Mouse (Mus musculus) gastrocnemius, postnatal 14 days (tissue): ENCODE results near the gene Pde4d. TPM values are rescaled to one million over a fixed set of nuclear protein-coding genes. Genes with fewer than 3 reads are reported as not detected.

ENCODE experiments used
- DNase-seq: peaks from one replicate; pipeline ENCODE4 v3.0.0; 2021; ENCODE audit warnings: mixed read lengths
- intact Hi-C: fragments of 180-260 bp; cut with DNase I; formaldehyde crosslinking; loops from one replicate; pipeline ENCODE4 v1.15.1; 2025; ENCODE audit warnings: low total_unique reads
- total RNA-seq, 2 experiments: library from RNA; stranded (reverse); gene quantifications; 2 replicates each; pipeline ENCODE4 v1.2.3; 2021

Pde4d gene
- total RNA-seq, 2 experiments from 2014 or later = 91.2 to 126 TPM

DNA sequence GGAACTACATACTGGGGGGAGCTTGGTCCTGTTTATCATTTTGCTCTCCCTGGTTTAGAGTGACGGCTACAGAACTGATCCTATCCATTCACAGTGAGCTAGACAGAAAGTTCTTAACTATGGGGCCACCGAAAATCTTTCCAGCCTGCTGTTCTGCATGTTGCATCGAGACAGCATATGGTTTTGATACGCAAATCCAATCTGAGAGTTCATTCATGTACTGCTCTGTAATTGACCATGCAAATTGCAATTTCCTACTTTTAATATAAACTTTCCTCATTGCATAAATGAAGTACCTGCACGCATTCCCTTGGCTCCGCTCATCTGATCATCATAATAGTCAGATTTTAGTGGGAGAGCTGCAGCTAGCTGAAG, 1196.1 kb downstream of the Pde4d start:
- intact Hi-C loops = no loop called here
- DNase-seq = no peak

DNA sequence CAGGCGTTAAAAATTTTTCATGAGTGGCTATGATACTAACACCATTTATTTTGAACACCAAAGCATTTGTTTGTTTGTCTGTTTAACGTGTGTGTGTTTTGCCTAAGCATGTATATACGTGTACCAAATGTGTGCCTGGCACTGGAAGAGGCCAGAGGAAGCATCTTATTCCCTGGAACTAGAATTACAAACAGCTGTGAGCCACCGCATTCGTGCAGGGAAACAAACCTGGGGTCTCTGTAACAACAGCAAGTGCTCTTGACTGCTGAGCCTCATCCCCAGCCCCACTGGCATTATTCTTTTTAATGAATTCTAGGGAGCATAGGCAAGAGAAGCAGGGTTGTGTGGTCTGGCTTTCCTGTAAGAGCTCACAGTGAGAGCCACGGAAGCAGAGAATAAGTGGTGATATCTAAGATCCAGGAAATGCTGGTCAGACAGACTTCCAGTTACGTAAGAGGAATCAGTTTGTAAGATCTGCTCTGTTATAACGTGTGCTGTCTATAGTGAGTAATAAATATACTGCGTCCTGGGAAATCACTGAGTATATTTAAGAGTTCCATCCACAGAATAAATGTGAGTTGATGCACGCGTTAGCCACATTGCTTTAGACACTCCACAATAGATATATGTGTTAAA, 1197.0 kb downstream of the Pde4d start:
- DNase-seq = no peak
- intact Hi-C loops = no loop called here

DNA sequence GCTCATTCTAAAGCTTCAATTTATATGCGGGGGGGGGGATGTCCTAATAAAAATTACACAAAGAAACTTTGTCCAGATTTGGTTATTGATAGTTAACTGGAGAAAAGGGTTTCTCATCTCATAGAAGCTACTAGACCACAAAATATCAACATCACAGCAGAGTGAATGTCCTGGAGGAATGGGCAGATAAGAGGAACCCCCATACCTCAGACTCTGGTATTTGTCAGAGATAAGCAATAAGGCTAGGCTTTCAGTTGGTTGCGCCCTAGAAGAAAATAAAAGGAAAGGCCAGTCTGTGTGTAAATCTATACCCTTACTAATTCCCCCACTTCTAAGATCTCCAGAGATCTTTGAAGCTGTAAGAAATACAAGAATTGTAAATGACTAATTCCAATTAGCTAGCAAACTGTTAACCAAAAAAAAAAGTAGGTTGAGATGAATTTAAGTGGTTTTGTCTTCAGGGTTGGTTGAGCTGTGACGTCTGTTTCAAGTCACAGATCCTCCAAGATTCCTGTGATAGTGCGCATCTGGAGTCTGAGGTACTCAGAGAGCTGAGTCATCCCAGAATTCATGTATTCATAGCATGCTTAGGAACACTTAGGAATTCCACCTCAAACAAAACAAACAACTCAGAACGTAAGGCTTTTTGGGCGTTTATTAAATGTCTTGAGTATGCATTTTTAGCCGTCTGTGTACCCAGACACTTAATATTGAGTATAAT, 1197.9 kb downstream of the Pde4d start:
- intact Hi-C loops = no loop called here
- DNase-seq = no peak

- intact Hi-C loops = no loop called here
These were observed 1198.6 kb downstream of the Pde4d start for GRCm38 (mm10) chr13:109648311-109648710.

GRCm38 (mm10) chr13:109651790-109652605, 1202.2 kb downstream of the Pde4d start:
- DNase-seq = no peak
- intact Hi-C loops = no loop called here

More at GRCm38 (mm10) chr13:109648311-109648710, 1198.6 kb downstream of the Pde4d start:
- DNase-seq = no peak

- intact Hi-C loops = no loop called here
- no peak for DNase-seq
These were observed 1202.9 kb downstream of the Pde4d start for GRCm38 (mm10) chr13:109652631-109653030.

DNA sequence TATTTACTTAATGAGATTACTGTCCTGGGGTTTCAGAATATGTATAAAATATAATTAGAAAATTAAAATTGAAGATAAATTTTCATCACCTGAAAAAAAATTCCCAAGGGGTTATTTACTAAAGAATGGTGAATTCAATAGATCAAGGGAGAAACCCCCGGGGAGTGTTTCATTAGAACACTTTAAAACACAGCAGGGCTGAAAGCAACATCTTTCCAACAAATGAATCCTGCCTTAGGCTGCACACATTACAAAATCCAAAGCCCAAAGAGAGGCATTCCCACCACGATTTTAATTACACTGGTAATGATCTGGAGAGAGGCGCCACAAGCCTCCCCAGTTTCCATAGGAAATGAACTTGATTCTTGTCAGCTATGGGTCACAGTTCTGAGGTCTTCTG, 1205.6 kb downstream of the Pde4d start:
- DNase-seq = no peak
- intact Hi-C loops = no loop called here

GRCm38 (mm10) chr13:109659103-109659502, 1209.4 kb downstream of the Pde4d start:
- intact Hi-C loops = no loop called here
- DNase-seq = no peak

GRCm38 (mm10) chr13:109661345-109661744, 1211.6 kb downstream of the Pde4d start:
- intact Hi-C loops = no loop called here
- no peak for DNase-seq

GRCm38 (mm10) chr13:109662099-109662498, 1212.4 kb downstream of the Pde4d start:
- intact Hi-C loops = no loop called here
- DNase-seq = no peak

DNA sequence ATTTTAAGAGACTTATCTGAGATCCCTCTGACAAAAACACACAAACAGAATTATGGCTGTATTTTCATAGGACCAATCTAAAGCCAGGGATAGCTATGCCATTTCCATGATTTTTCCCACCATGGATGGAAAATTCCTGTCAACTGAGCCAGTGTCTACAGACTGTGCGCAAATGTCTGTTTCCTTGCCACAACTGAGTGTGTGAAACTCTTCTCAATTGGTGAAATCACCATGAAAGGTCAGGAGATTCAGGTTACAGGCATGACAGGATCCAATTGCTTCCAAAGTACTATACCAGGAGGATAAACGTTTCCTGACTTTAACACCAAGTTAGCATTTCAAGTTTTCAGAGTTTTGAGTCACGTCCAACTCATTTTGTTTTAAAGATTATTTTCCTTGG, 1213.0 kb downstream of the Pde4d start:
- no peak for DNase-seq
- intact Hi-C loops = no loop called here

GRCm38 (mm10) chr13:109664956-109665802, 1215.4 kb downstream of the Pde4d start:
- DNase-seq = no peak
- intact Hi-C loops = loop anchor here (5.0 kb wide), 1 partner anchor 43 kb away; no protein-coding TSS in a partner anchor

DNA sequence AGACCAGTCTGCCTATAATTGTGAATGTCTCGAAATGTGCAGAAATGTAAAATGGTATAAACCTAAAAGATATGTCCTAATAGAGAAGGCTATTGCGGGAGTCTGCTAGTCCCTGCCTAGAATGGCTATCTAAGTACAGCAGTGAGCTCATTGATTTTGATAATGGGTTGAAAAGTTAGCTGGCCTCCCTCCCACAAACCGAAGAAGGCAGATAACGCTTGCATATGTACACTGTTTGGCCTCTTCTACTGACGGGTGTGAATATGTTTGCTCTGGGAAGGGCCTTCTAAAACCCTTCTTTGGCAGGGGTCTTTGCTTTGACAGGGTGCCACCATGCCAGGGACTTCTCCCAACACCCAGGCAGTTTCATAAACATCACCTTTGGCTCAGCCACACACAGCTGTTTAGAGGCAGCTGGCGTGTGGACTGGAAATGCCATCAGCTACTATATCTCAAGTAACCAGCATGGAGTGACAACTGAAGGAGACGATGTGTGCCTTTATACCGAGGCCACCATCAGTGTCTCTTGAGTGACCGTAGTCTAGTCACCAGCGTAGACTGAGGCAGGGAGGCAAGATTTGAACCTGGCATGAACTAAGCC, 1216.2 kb downstream of the Pde4d start:
- DNase-seq = no peak
- intact Hi-C loops = loop anchor here (5.0 kb wide), 1 partner anchor 44 kb away; no protein-coding TSS in a partner anchor

DNA sequence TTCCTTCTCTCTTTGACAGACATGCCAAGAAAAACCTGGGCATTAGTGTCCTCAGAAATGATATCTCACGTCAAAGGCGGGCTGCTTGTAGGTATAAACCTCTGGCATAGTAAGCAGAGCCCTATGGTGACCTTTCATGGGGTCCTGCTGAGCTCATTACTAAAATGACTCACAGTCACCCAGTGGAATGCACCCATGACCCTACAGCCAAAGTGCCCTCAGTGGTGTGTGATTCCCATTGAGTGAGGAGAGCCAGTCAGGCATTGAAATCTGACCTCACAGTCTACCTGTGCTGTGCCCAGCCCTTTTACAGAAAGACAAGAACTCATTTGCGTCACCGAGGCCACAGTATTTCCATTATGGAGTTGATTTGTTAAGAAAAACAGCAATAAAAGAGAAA, 1220.2 kb downstream of the Pde4d start:
- DNase-seq = no peak
- intact Hi-C loops = loop anchor here (5.0 kb wide), 1 partner anchor 48 kb away; no protein-coding TSS in a partner anchor

DNA sequence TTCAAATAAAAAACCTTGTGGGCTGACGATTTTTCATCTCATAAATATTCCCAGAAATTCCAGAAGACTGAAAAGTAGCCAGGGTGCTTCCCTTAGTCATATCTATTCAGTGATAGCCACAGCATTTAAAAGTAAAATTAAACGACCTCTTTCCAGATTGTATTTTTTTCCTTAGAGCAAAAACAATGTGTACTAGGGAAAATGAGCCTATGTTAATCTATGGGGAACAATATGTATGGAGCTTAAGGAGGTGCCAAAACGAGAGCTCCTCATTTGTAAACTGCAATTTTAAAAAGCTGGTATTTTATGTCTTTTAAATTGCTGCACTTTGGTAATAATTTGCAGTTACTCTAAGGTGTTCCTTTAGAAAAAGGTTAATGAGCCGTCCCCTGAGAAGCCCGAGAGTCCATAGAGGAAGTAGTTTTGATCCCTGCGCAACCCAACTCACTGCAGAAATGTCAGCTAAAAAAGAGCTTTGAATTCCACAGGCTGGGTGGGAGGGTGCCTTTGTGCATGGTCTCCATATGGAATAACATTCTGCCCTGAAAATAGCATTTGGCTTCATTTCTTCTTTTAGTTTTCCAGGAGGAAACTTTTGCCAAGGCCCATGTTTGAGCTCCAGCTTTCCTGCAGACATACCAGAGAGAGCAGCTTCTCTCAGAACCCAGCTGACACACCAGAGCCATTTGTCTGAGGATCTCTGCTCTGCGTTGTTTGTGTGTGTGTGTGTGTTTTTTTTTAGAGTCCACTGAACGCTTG, 1222.0 kb downstream of the Pde4d start:
- intact Hi-C loops = no loop called here
- no peak for DNase-seq

GRCm38 (mm10) chr13:109677047-109677446, 1227.3 kb downstream of the Pde4d start:
- DNase-seq = no peak
- intact Hi-C loops = no loop called here

DNA sequence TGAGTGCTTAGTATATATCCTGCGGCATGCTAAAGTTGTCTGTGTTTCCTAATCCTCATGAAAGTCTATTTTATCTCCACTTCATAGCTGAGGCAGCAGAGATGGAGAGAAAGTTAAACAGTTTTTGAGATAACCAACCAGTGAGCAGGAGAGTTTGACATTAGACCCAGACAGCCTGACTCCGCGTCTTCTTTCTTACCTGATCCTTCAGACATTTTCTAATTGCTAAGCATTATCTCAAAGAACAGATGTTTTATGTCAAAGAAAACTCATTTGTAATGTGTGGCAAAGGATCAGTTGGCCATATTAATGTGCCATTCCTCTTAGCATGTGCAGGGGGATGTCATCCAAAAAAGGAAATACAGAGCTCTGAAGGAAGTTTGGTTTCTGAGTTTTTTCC, 1227.9 kb downstream of the Pde4d start:
- intact Hi-C loops = no loop called here
- no peak for DNase-seq

DNA sequence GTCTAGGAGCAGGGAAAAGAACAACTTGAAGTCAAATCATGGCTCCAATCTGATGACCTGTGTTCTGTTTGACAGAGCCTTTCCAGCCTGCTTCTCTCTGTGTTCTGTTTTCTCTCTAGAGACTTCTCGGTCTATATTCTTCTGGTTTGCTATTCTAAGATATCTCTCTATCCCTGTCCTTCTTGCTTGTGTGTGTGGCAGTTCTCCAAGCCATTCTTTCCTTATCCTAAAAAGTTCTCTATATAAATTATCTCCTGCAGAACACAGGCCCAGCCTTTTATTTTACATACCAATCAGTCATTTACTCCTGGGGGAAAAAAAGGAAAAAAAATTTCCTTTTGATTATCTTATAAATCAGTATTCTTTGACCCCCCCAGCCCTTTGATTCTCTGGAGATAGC, 1229.2 kb downstream of the Pde4d start:
- no peak for DNase-seq
- intact Hi-C loops = no loop called here
